In the genomic region with DNA sequence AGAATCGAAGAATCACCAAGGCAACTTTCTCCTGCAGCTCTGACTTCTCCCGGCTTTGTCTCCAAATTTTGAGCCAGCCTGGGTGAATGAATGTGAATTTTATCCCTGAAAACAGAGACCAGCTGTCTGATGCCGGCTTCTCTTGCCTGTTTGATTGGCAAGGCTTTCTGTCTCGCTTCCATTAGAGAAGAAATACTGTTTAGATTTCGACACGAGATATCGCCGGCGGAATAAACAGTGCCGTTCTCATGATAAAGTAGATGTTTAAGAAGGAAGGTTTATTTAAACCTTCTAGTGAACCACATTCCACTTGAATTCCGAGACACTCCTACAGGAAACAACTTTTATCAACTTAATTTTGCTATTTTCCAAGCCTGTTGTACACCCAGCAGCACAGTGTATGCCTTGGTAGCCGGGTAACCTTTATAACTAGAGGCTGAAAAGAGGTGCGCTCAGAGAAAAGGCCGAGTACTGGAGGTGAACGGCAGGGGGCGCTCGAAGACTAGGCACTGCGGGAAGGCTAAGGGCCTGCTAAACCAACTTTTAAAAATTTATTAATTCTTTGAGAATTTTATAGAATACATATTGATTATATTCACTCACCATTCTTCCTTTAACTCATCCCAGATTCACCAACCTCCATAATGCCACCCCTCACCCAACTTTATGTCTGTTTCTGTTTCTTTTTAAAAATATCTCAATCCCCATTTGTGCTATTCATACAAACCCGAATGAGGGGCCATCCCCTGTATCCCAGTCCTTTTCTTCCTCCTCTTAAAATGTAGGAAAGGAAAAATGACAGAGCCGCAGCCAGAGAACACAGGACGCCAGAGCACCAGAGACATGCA, we compare ENCODE assay signal across 8 mouse cellular contexts.
DNase-seq lines count a peak whose midpoint lies in the region; ATAC-seq and TF ChIP-seq lines count a peak whose summit lies in the region.

No protein-coding gene starts in this region.

- ATAC-seq in heart, embryonic 14.5 days (ENCODE audit: insufficient number of reproducible peaks, insufficient read depth, low FRiP score, low read depth) = no peak
- ATAC-seq in liver, embryonic 13.5 days (ENCODE audit: low read depth) = no peak
- ATAC-seq in neural tube, embryonic 15.5 days (ENCODE audit: low FRiP score) = 0 out of 2 replicates have a peak, but pooled peaks have one; percentile 59

- TF ChIP-seq CTCF in CH12.LX (conservative IDR thresholded peaks at IDR 0.05 in 1 of 2, IDR thresholded peaks at IDR 0.05 in 1 of 2; ENCODE audit: low read depth in 2 of 2, low read length in 2 of 2) = peak; percentile 18 to 50; a peak in 2 of 4 replicates
- TF ChIP-seq CTCF in brain, embryonic 14.5 days (IDR thresholded peaks at IDR 0.05; ENCODE audit: borderline replicate concordance, extremely low read depth, insufficient read depth, insufficient read length) = peak; percentile 98
- TF ChIP-seq CTCF in embryonic fibroblast, embryonic 13.5 days (IDR thresholded peaks at IDR 0.05; ENCODE audit: borderline replicate concordance, insufficient read depth, low read length) = peak; percentile 79

- no peaks in the 10 kb centered on the region for H3K36me3 ChIP-seq in CH12.LX (replicated peaks in 1 of 2; ENCODE audit: control insufficient read depth in 1 of 2, insufficient read depth in 1 of 2, low read length in 1 of 2)
- H3K36me3 ChIP-seq in heart, embryonic 14.5 days (ENCODE audit: control insufficient read depth, insufficient read depth, low read length) = no peaks in the 10 kb centered on the region
- H3K36me3 ChIP-seq in liver, embryonic 13.5 days = no peaks in the 10 kb centered on the region
- no peaks in the 10 kb centered on the region for H3K36me3 ChIP-seq in neural tube, embryonic 15.5 days

- H3K4me2 ChIP-seq in CH12.LX (ENCODE audit: insufficient read depth, low read depth, poor library complexity, severe bottlenecking) = no peak overlapping the region
- peak overlapping the region; percentile 36; the same call in 1 of the 2 replicates for H3K4me2 ChIP-seq in heart, embryonic 14.5 days (ENCODE audit: low read length)
- H3K4me2 ChIP-seq in liver, embryonic 13.5 days = no peak overlapping the region
- peak overlapping the region; percentile 15; the same call in 1 of the 2 replicates for H3K4me2 ChIP-seq in neural tube, embryonic 15.5 days

- in situ Hi-C loops in CH12.LX (cut with MboI; ENCODE audit: low pct_ligation_motif_present, low pct_unique_long_range_greater_than_20kb, low sequenced_read_pairs) = loop anchor here (25.0 kb wide), 2 partner anchors 145 to 1030 kb away; partner anchors contain the start of gene Tgfb2

- no peak overlapping the region for H3K9ac ChIP-seq in CH12.LX (ENCODE audit: insufficient read depth, low read depth)
- H3K9ac ChIP-seq in heart, embryonic 14.5 days (ENCODE audit: low read length) = no peak overlapping the region
- no peak overlapping the region for H3K9ac ChIP-seq in liver, embryonic 13.5 days
- no peak overlapping the region for H3K9ac ChIP-seq in neural tube, embryonic 15.5 days (replicated peaks)

- dilution Hi-C loops in CH12.LX (cut with MboI; ENCODE audit: extremely low pct_ligation_motif_present, extremely low pct_unique_long_range_greater_than_20kb, low sequenced_read_pairs) = no loop called here

- no peak overlapping the region for H3K27ac ChIP-seq in CH12.LX (ENCODE audit: insufficient read depth, low read depth)
- no peak overlapping the region for H3K27ac ChIP-seq in embryonic fibroblast, embryonic 13.5 days (ENCODE audit: insufficient read depth, low read length)
- no peak overlapping the region for H3K27ac ChIP-seq in heart, embryonic 14.5 days (replicated peaks in 1 of 2; ENCODE audit: control insufficient read depth in 1 of 2, insufficient read depth in 1 of 2, low read depth in 2 of 2, low read length in 2 of 2)
- no peak overlapping the region for H3K27ac ChIP-seq in liver, embryonic 13.5 days
- no peak overlapping the region; the same call in 1 of the 2 replicates for H3K27ac ChIP-seq in neural tube, embryonic 15.5 days (replicated peaks)

- H3K9me3 ChIP-seq in CH12.LX (replicated peaks; ENCODE audit: low read length) = peaks cover 33% of the 10 kb centered on the region
- no peaks in the 10 kb centered on the region for H3K9me3 ChIP-seq in heart, embryonic 14.5 days (ENCODE audit: control insufficient read depth, low read length)
- no peaks in the 10 kb centered on the region for H3K9me3 ChIP-seq in liver, embryonic 13.5 days (replicated peaks)
- H3K9me3 ChIP-seq in neural tube, embryonic 15.5 days (replicated peaks) = no peaks in the 10 kb centered on the region

- no peak for TF ChIP-seq EP300 in CH12.LX (IDR thresholded peaks at IDR 0.05; ENCODE audit: low read length)

- DNase-seq in CH12.LX (ENCODE audit: extremely low read depth) = peak; percentile 29
- DNase-seq in brain, embryonic 14.5 days (ENCODE audit: low read depth) = peak; percentile 82
- peak; percentile 58 to 90 for DNase-seq in kidney, postnatal 36 days
- DNase-seq in liver, embryonic 13.5 days = peak; percentile 27
- peak; percentile 32 for DNase-seq in thymus, postnatal 25 days

- WGBS in heart, embryonic 14.5 days = 37% methylated on average over 21 of the region's 21 CpGs
- WGBS in liver, embryonic 13.5 days (ENCODE audit: insufficient replicate concordance) = 39% methylated on average over 21 of the region's 21 CpGs
- WGBS in neural tube, embryonic 15.5 days = 35% methylated on average over 21 of the region's 21 CpGs

- no peak overlapping the region for H3K4me3 ChIP-seq in CH12.LX (replicated peaks in 1 of 3; ENCODE audit: low read depth in 2 of 3, low read length in 2 of 3, poor library complexity in 1 of 3)
- H3K4me3 ChIP-seq in embryonic fibroblast, embryonic 13.5 days (ENCODE audit: insufficient read depth, low read length) = no peak overlapping the region
- no peak overlapping the region for H3K4me3 ChIP-seq in heart, embryonic 14.5 days (ENCODE audit: control insufficient read depth in 1 of 2, insufficient read depth in 1 of 2, low read depth in 1 of 2, low read length in 2 of 2)
- no peak overlapping the region for H3K4me3 ChIP-seq in liver, embryonic 13.5 days (replicated peaks)
- H3K4me3 ChIP-seq in neural tube, embryonic 15.5 days (replicated peaks) = no peak overlapping the region

- H3K27me3 ChIP-seq in CH12.LX (replicated peaks) = no peaks in the 10 kb centered on the region
- no peaks in the 10 kb centered on the region for H3K27me3 ChIP-seq in heart, embryonic 14.5 days (ENCODE audit: control insufficient read depth, insufficient read depth, low read length)
- H3K27me3 ChIP-seq in liver, embryonic 13.5 days = no peaks in the 10 kb centered on the region
- no peaks in the 10 kb centered on the region for H3K27me3 ChIP-seq in neural tube, embryonic 15.5 days (replicated peaks)

- no peak for TF ChIP-seq POLR2A in CH12.LX (IDR thresholded peaks at IDR 0.05; ENCODE audit: low read depth, low read length)
- TF ChIP-seq POLR2A in brain, embryonic 14.5 days (IDR thresholded peaks at IDR 0.05; ENCODE audit: borderline replicate concordance, extremely low read depth, insufficient read depth, insufficient read length, poor library complexity, severe bottlenecking) = no peak
- no peak for TF ChIP-seq POLR2A in embryonic fibroblast, embryonic 13.5 days (IDR thresholded peaks at IDR 0.05; ENCODE audit: low read depth, low read length)

- H3K4me1 ChIP-seq in CH12.LX (ENCODE audit: control insufficient read depth in 1 of 2, insufficient read depth in 2 of 2) = no peaks in the 10 kb centered on the region
- H3K4me1 ChIP-seq in embryonic fibroblast, embryonic 13.5 days (ENCODE audit: control insufficient read depth, insufficient read depth, low read length) = no peaks in the 10 kb centered on the region
- H3K4me1 ChIP-seq in heart, embryonic 14.5 days (ENCODE audit: control insufficient read depth in 2 of 2, insufficient read depth in 2 of 2, low read length in 2 of 2) = no peaks in the 10 kb centered on the region
- no peaks in the 10 kb centered on the region for H3K4me1 ChIP-seq in liver, embryonic 13.5 days (replicated peaks)
- peaks cover 6% of the 10 kb centered on the region; the same call in 1 of the 2 replicates for H3K4me1 ChIP-seq in neural tube, embryonic 15.5 days

- TF ChIP-seq RAD21 in CH12.LX (IDR thresholded peaks at IDR 0.05; ENCODE audit: low read depth, low read length) = peak; percentile 61

- H3K79me2 ChIP-seq in CH12.LX (replicated peaks; ENCODE audit: control insufficient read depth, extremely low read depth, insufficient read depth, poor library complexity, severe bottlenecking) = no peaks in the 10 kb centered on the region

TF ChIP-seq in CH12.LX, 34 proteins besides CTCF, POLR2A, EP300 and RAD21:
- TF ChIP-seq ELF1 (IDR thresholded peaks at IDR 0.05; ENCODE audit: low read depth, low read length) = no peak
- no peak for TF ChIP-seq PAX5 (IDR thresholded peaks at IDR 0.05; ENCODE audit: low read length)
- no peak for TF ChIP-seq ETS1 (conservative IDR thresholded peaks at IDR 0.05; ENCODE audit: low read depth, low read length)
- no peak for TF ChIP-seq SMC3 (IDR thresholded peaks at IDR 0.05; ENCODE audit: low read depth, low read length)

Comparison
In these comparisons a context has a peak if more than half of its experiments do, and no peak if none do; other contexts are left out.
1. DNase-seq: peak in every context shown above with its lines; median percentile 82 in brain, embryonic 14.5 days; 74 in kidney, postnatal 36 days; 32 in thymus, postnatal 25 days; 29 in CH12.LX; 27 in liver, embryonic 13.5 days.
2. H3K4me2 ChIP-seq: peak in heart, embryonic 14.5 days (single experiment) and neural tube, embryonic 15.5 days (single experiment); none in CH12.LX (single experiment) and liver, embryonic 13.5 days (single experiment).
3. CTCF ChIP-seq: peak in every context shown above with its lines; median percentile 98 in brain, embryonic 14.5 days; 79 in embryonic fibroblast, embryonic 13.5 days; 34 in CH12.LX.